Comparison of ENCODE assay signal across 8 mouse cellular contexts in the genomic region with DNA sequence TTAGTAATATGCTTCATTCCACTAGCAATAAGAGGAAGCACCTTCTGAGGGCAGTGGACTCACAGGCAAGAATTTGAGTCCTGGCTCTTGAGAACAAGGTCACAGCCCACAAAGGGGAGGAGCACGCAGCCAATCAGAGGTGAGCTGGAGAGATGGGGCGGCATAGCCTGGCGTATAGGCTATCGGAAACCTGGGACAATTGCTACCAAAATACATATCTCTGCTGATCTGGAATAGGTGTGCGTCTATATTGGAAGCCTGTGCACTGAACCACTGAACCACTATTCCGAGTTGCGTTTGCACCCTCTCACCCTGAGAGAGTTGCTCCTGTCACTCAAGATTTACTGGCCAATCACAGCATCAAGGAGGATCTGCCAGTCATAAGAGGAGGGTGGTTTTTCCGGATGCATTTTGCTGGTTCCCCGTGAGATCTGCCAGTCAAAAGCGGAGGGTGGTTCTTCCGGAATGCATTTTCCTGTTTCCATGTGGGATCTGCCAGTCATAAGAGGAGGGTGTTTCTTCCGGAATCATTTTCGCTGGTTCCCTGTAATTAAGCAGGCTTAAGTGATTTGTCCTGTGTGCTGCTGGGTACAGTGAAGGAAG.
DNase-seq lines count a peak whose midpoint lies in the region; ATAC-seq and TF ChIP-seq lines count a peak whose summit lies in the region.
"Not testable (repeated sequence)": the region's sequence is repeated elsewhere in the genome, so short reads cannot be mapped to it uniquely, and the experiment has no call there.

No protein-coding gene starts in this region.

- not testable (repeated sequence) for H3K36me3 ChIP-seq in CH12.LX (replicated peaks in 1 of 2; ENCODE audit: control insufficient read depth in 1 of 2, insufficient read depth in 1 of 2, low read length in 1 of 2); forebrain, embryonic 11.5 days (ENCODE audit: control insufficient read depth, insufficient read depth, low read length); heart, embryonic 16.5 days (ENCODE audit: control insufficient read depth, insufficient read depth); liver, embryonic 15.5 days (replicated peaks); neural tube, embryonic 12.5 days

- H3K27me3 ChIP-seq in CH12.LX (replicated peaks); forebrain, embryonic 11.5 days (ENCODE audit: control insufficient read depth, insufficient read depth, low read length); heart, embryonic 16.5 days (ENCODE audit: control insufficient read depth, insufficient read depth, low read length); liver, embryonic 15.5 days; neural tube, embryonic 12.5 days (replicated peaks): not testable (repeated sequence)

- H3K27ac ChIP-seq in CH12.LX (ENCODE audit: insufficient read depth, low read depth): peak overlapping the region; percentile 52
- H3K27ac ChIP-seq in forebrain, embryonic 11.5 days (ENCODE audit: low read depth, low read length); liver, embryonic 15.5 days (replicated peaks); neural tube, embryonic 12.5 days: not testable (repeated sequence)
- H3K27ac ChIP-seq in heart, embryonic 16.5 days (ENCODE audit: low read length): peak overlapping the region; percentile 74

- ATAC-seq in forebrain, embryonic 11.5 days (replicated peaks; ENCODE audit: low FRiP score): peak; percentile 99
- peak; percentile 98 for ATAC-seq in heart, embryonic 16.5 days (replicated peaks; ENCODE audit: extremely low read depth, insufficient read depth, low FRiP score)
- peak; percentile 97 for ATAC-seq in liver, embryonic 15.5 days (ENCODE audit: insufficient read depth)
- peak; percentile 96 for ATAC-seq in neural tube, embryonic 12.5 days (ENCODE audit: low FRiP score, low read depth)

- peak overlapping the region; percentile 78 for H3K9ac ChIP-seq in CH12.LX (ENCODE audit: insufficient read depth, low read depth)
- peak overlapping the region; percentile 41; the same call in 1 of the 2 replicates for H3K9ac ChIP-seq in forebrain, embryonic 11.5 days (ENCODE audit: low read length)
- H3K9ac ChIP-seq in heart, embryonic 16.5 days (ENCODE audit: low read length): peak overlapping the region; percentile 54
- peak overlapping the region; percentile 42; the same call in 1 of the 2 replicates for H3K9ac ChIP-seq in liver, embryonic 15.5 days
- not testable (repeated sequence) for H3K9ac ChIP-seq in neural tube, embryonic 12.5 days

- in situ Hi-C loops in CH12.LX (cut with MboI; ENCODE audit: low pct_ligation_motif_present, low pct_unique_long_range_greater_than_20kb, low sequenced_read_pairs): not testable (repeated sequence)

- TF ChIP-seq RAD21 in CH12.LX (IDR thresholded peaks at IDR 0.05; ENCODE audit: low read depth, low read length): peak; percentile 25

- peak; percentile 41 for TF ChIP-seq POLR2A in CH12.LX (IDR thresholded peaks at IDR 0.05; ENCODE audit: low read depth, low read length)

- dilution Hi-C loops in CH12.LX (cut with MboI; ENCODE audit: extremely low pct_ligation_motif_present, extremely low pct_unique_long_range_greater_than_20kb, low sequenced_read_pairs): not testable (repeated sequence)

- TF ChIP-seq EP300 in CH12.LX (IDR thresholded peaks at IDR 0.05; ENCODE audit: low read length): not testable (repeated sequence)

- H3K9me3 ChIP-seq in CH12.LX (replicated peaks; ENCODE audit: low read length); forebrain, embryonic 11.5 days (ENCODE audit: control insufficient read depth, low read length); heart, embryonic 16.5 days (replicated peaks; ENCODE audit: control insufficient read depth, low read length); liver, embryonic 15.5 days (replicated peaks); neural tube, embryonic 12.5 days: not testable (repeated sequence)

- peak in 1 of 2 experiments; percentile 27; a peak in 1 of 4 replicates for TF ChIP-seq CTCF in CH12.LX (conservative IDR thresholded peaks at IDR 0.05 in 1 of 2, IDR thresholded peaks at IDR 0.05 in 1 of 2; ENCODE audit: low read depth in 2 of 2, low read length in 2 of 2)

- not testable (repeated sequence) for H3K4me1 ChIP-seq in CH12.LX (ENCODE audit: control insufficient read depth in 1 of 2, insufficient read depth in 2 of 2); forebrain, embryonic 11.5 days (replicated peaks; ENCODE audit: control insufficient read depth, insufficient read depth, low read length); heart, embryonic 16.5 days (ENCODE audit: control insufficient read depth, insufficient read depth, low read length); liver, embryonic 15.5 days (replicated peaks); neural tube, embryonic 12.5 days

- H3K4me3 ChIP-seq in CH12.LX (replicated peaks in 1 of 3; ENCODE audit: low read depth in 2 of 3, low read length in 2 of 3, poor library complexity in 1 of 3): peak overlapping the region; percentile 50 to 90 (median 88)
- peak overlapping the region; percentile 38 for H3K4me3 ChIP-seq in forebrain, embryonic 11.5 days (ENCODE audit: low read depth, low read length)
- H3K4me3 ChIP-seq in heart, embryonic 16.5 days (ENCODE audit: low read length): peak overlapping the region; percentile 65
- H3K4me3 ChIP-seq in liver, embryonic 15.5 days (replicated peaks): peak overlapping the region; percentile 67
- peak overlapping the region; percentile 44 for H3K4me3 ChIP-seq in neural tube, embryonic 12.5 days

- peak overlapping the region; percentile 29; the same call in 1 of the 2 replicates for H3K4me2 ChIP-seq in CH12.LX (ENCODE audit: insufficient read depth, low read depth, poor library complexity, severe bottlenecking)
- H3K4me2 ChIP-seq in forebrain, embryonic 11.5 days (ENCODE audit: low read depth, low read length, severe bottlenecking); heart, embryonic 16.5 days (ENCODE audit: low read depth, low read length): not testable (repeated sequence)
- peak overlapping the region; percentile 57 for H3K4me2 ChIP-seq in liver, embryonic 15.5 days
- peak overlapping the region; percentile 52 for H3K4me2 ChIP-seq in neural tube, embryonic 12.5 days (replicated peaks)

- WGBS in forebrain, embryonic 11.5 days: 0% methylated on average over 13 of the region's 13 CpGs
- under 1% methylated on average over 13 of the region's 13 CpGs for WGBS in heart, embryonic 16.5 days
- WGBS in liver, embryonic 15.5 days (ENCODE audit: insufficient replicate concordance): 1% methylated on average over 13 of the region's 13 CpGs
- under 1% methylated on average over 13 of the region's 13 CpGs for WGBS in neural tube, embryonic 12.5 days

- H3K79me2 ChIP-seq in CH12.LX (replicated peaks; ENCODE audit: control insufficient read depth, extremely low read depth, insufficient read depth, poor library complexity, severe bottlenecking): peaks cover 15% of the 10 kb centered on the region

- peak; percentile 81 for DNase-seq in CH12.LX (ENCODE audit: extremely low read depth)
- peak; percentile 66 for DNase-seq in c-Kit-positive CD71-positive TER-119-negative erythroid progenitor cells, embryonic 14.5 days (ENCODE audit: low read depth)
- peak; percentile 75 for DNase-seq in forebrain, embryonic 11.5 days (ENCODE audit: low spot score)
- peak; percentile 89 to 95 for DNase-seq in kidney, postnatal 36 days
- DNase-seq in telencephalon, adult 2 months (ENCODE audit: low read depth, low spot score): peak; percentile 83

TF ChIP-seq in CH12.LX, 34 proteins besides CTCF, POLR2A, EP300 and RAD21:
- TF ChIP-seq KAT2A (IDR thresholded peaks at IDR 0.05; ENCODE audit: insufficient replicate concordance, low read length): 0 out of 2 replicates have a peak, but pooled peaks have one; percentile 44
- 0 out of 2 replicates have a peak, but pooled peaks have one; percentile 23 for TF ChIP-seq MXI1 (IDR thresholded peaks at IDR 0.05; ENCODE audit: low read depth, low read length)
- peak; percentile 76 for TF ChIP-seq SIN3A (IDR thresholded peaks at IDR 0.05; ENCODE audit: low read length)
- TF ChIP-seq MEF2A (IDR thresholded peaks at IDR 0.05; ENCODE audit: borderline replicate concordance, low read depth, low read length): peak; percentile 4; the same call in 1 of the 2 replicates
- peak; percentile 90 for TF ChIP-seq CHD2 (IDR thresholded peaks at IDR 0.05; ENCODE audit: low read length)
- peak; percentile 42 for TF ChIP-seq NELFE (IDR thresholded peaks at IDR 0.05; ENCODE audit: low read depth, low read length)
- TF ChIP-seq MAX (IDR thresholded peaks at IDR 0.05; ENCODE audit: low read length): peak; percentile 41; the same call in 1 of the 2 replicates
- peak; percentile 17 for TF ChIP-seq SMC3 (IDR thresholded peaks at IDR 0.05; ENCODE audit: low read depth, low read length)
- TF ChIP-seq TBP (conservative IDR thresholded peaks at IDR 0.05; ENCODE audit: low read depth, low read length): peak; percentile 59; the same call in 1 of the 2 replicates
- peak; percentile 30; the same call in 1 of the 2 replicates for TF ChIP-seq IRF4 (IDR thresholded peaks at IDR 0.05; ENCODE audit: low read depth, low read length)
- peak; percentile 29; the same call in 1 of the 2 replicates for TF ChIP-seq MYC (IDR thresholded peaks at IDR 0.05; ENCODE audit: low read depth, low read length)
- TF ChIP-seq ELF1 (IDR thresholded peaks at IDR 0.05; ENCODE audit: low read depth, low read length): peak; percentile 85
- TF ChIP-seq HCFC1 (IDR thresholded peaks at IDR 0.05; ENCODE audit: low read depth, low read length): peak; percentile 71

Comparison
In these comparisons a context has a peak if more than half of its experiments do, and no peak if none do; other contexts are left out.
1. H3K4me3 ChIP-seq: peak in every context shown above with its lines; median percentile 88 in CH12.LX; 67 in liver, embryonic 15.5 days; 65 in heart, embryonic 16.5 days; 44 in neural tube, embryonic 12.5 days; 38 in forebrain, embryonic 11.5 days.